Mouse (Mus musculus): ENCODE data around the gene Nfe2l3. TPM values are rescaled to one million over a fixed set of nuclear protein-coding genes. Genes with fewer than 3 reads are reported as not detected.

Gene Nfe2l3
- polyA plus RNA-seq, 1 experiment from 2014 or later = 1.9 TPM

DNA sequence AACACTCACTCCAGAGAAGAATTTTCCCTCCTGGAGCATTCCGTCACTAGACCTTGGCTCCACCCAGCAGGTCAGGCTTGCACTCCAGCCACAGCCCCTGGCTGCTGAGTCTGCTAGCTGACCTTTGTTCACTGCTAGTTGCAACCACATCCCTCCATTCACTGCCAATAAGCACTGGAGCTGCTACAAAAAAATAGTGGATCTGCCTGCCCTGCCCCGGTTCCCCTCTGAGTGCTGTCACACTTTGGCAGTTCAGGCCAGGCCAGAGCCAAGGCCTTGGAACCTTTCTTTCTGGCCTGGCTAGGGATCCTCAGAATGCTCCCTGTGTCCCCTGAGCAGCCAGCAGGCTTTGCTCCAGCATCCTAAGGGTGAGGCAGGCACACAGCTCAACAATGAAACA is 57.3 kb downstream of the Nfe2l3 start:
- H3K27me3 ChIP-seq = no peaks in the 10 kb centered on the region
- ATAC-seq (replicated peaks; ENCODE audit: insufficient number of reproducible peaks, insufficient read depth, low FRiP score, low read depth) = no peak
- 23% methylated on average over 2 of the region's 2 CpGs for WGBS
- H3K4me1 ChIP-seq (replicated peaks) = peaks cover 8% of the 10 kb centered on the region
- no peak overlapping the region for H3K4me3 ChIP-seq
- H3K9me3 ChIP-seq (replicated peaks) = 0 out of 2 replicates have a peak, but pooled peaks cover 2% of the 10 kb centered on the region
- no peak overlapping the region for H3K4me2 ChIP-seq
- H3K36me3 ChIP-seq = no peaks in the 10 kb centered on the region
- peak overlapping the region; percentile 53 for H3K27ac ChIP-seq
- H3K9ac ChIP-seq = no peak overlapping the region

DNA sequence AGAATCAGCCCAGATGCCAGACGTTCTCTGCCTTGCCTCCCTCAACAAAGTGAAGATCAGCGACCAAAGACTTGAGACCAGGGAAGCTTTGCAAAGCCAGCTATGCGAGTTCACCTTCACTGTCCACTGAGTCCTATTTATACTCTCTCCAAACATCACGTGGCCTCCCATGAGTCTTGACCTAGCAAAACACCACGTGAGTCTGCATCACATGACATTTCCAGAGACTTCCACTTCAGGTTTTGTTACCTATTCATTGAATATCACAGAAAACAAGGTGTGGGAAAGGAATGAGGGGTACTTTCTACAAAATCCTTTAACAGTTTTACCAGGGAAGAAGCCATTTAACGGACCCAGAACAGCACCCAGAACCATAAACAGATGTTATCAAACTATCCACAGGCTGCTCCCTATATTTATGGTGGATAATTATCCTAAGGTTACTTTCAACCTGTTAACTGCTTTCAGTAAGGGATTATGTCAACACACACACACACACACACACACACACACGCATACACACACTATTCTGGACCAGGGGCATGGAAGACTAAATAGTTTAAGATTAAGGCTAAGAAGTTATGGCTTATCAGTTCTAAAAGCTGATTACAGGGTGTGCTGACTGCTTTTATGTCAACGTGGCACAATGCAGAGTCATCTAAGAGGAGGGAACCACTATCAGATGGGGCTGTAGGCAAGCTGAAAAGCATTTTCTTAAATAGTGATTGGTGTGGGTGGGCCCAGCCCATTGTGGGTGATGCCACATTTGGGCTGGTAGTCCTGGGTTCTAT is 65.0 kb downstream of the Nfe2l3 start:
- Histone ChIP-seq H3K27ac (no peak overlapping the region), H3K27me3 (no peaks in the 10 kb centered on the region), H3K4me1 (replicated peaks) (no peaks in the 10 kb centered on the region), H3K36me3 (no peaks in the 10 kb centered on the region), H3K9me3 (replicated peaks) (no peaks in the 10 kb centered on the region), H3K4me3 (no peak overlapping the region), H3K4me2 (no peak overlapping the region), H3K9ac (no peak overlapping the region)
- ATAC-seq (replicated peaks; ENCODE audit: insufficient number of reproducible peaks, insufficient read depth, low FRiP score, low read depth) = no peak
- WGBS = 59% methylated on average over 8 of the region's 8 CpGs

DNA sequence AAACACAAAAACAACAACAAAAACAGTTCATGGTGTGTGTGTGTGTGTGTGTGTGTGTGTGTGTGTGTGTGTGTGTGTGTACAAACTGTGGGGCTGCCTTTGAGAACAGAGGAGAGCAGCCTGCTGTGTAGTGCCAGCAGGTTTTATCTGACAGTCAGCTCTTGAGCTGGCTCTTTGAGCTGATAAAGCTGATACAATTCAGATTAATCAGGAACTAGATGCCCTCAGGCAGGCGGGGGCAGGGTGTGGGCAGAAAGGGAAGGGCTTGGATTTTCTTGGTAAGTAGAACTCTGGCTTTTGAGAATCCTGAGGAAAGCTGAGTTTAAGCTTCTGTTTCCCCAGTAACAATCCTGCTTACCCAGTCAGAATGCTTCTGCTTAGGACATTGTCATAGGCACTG is 73.2 kb downstream of the Nfe2l3 start:
- H3K27me3 ChIP-seq = no peaks in the 10 kb centered on the region
- 50% methylated on average over 1 of the region's 1 CpGs for WGBS
- no peaks in the 10 kb centered on the region for H3K36me3 ChIP-seq
- no peak overlapping the region for H3K4me2 ChIP-seq
- no peaks in the 10 kb centered on the region for H3K9me3 ChIP-seq (replicated peaks)
- H3K27ac ChIP-seq = no peak overlapping the region
- ATAC-seq (replicated peaks; ENCODE audit: insufficient number of reproducible peaks, insufficient read depth, low FRiP score, low read depth) = no peak
- no peak overlapping the region for H3K9ac ChIP-seq
- no peak overlapping the region for H3K4me3 ChIP-seq
- no peaks in the 10 kb centered on the region for H3K4me1 ChIP-seq (replicated peaks)

DNA sequence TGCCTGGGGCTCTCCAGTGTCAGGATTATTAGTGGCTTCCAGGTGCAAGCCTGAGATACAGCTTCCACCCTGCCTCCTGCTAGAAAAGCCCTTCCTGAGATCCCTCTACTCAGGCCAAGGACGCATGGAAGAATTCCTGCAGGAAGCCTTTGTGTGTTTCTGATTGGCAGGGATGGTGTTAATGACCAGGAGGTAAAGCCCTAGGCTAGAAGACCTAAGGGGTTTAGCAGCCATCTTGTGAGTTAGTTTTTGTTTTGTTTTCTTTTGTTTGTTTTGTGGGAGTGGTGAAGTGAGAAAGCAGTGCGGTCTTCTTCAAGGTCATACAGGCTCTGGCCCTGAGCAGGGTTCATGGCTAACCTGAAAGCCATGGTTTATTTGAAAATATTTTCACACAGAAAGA is 75.1 kb downstream of the Nfe2l3 start:
- no peaks in the 10 kb centered on the region for H3K4me1 ChIP-seq (replicated peaks)
- no peak overlapping the region for H3K4me2 ChIP-seq
- H3K36me3 ChIP-seq = no peaks in the 10 kb centered on the region
- H3K9ac ChIP-seq = no peak overlapping the region
- 77% methylated on average over 2 of the region's 2 CpGs for WGBS
- no peak overlapping the region for H3K27ac ChIP-seq
- no peaks in the 10 kb centered on the region for H3K9me3 ChIP-seq (replicated peaks)
- no peaks in the 10 kb centered on the region for H3K27me3 ChIP-seq
- H3K4me3 ChIP-seq = no peak overlapping the region
- no peak for ATAC-seq (replicated peaks; ENCODE audit: insufficient number of reproducible peaks, insufficient read depth, low FRiP score, low read depth)

Other genes starting within 250 kb of the Nfe2l3 start
- gene Hnrnpa2b1, start 37.2 kb downstream of the Nfe2l3 start, polyA plus RNA-seq (2015; fragmentation: Nextera tagmentation; extraction: Ambion mirVana) = 1,124 and 1,142 TPM in 2 replicates
- gene Cbx3, start 37.7 kb downstream of the Nfe2l3 start, polyA plus RNA-seq (2015; fragmentation: Nextera tagmentation; extraction: Ambion mirVana) = 266 and 311 TPM in 2 replicates
- 15.3 and 15.5 TPM in 2 replicates for gene Snx10, start 91.2 kb downstream of the Nfe2l3 start, polyA plus RNA-seq (2015; fragmentation: Nextera tagmentation; extraction: Ambion mirVana)

All from heart, embryonic 15.5 days (tissue).